Mouse (Mus musculus): Measurements from ENCODE around the gene Slamf1.

DNA sequence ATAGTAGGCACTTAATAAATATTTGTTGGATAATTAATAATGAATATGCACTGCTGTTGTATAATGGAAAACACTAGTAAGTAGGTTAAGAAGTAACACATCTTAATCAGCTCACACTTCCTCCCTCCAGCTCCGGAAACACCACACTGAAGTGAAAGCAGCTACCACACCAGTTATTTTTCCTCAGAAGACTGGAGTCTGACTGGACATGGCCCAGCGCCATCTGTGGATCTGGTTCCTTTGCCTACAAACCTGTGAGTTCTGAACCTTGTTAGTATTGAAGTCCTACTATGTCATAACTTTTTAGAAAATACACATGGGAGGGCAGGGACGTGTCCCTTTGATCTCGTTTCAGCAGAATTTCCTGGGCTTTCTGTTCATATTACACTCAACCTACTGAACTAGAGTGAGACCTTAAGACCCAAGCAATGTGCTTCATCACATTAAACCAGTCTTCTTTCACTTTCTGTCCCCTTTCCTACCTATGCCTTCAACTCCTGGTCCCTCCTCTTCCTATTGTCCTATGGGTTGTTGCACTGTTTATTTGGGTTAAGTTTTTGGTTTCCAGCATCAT is 73.6 kb downstream of the Slamf1 start:
- TF ChIP-seq GATA1 (IDR thresholded peaks at IDR 0.05; ENCODE audit: borderline replicate concordance, low read length) (no peak), FLI1 (IDR thresholded peaks at IDR 0.05; ENCODE audit: low read length) (no peak)

Data from megakaryocyte, embryonic 14.5 days (primary cell).